Mouse (Mus musculus) testis, postnatal 14 days (tissue): ENCODE measurements at regions not wholly inside any gene's neighbourhood (a gene's known extent, or its start where the extent isn't known, plus 50 kb on each side); places are given as distances from the start of the nearest gene placed in this dataset.

ENCODE experiments used
- DNase-seq: peaks from one replicate; pipeline ENCODE4 v3.0.0; 2021; ENCODE audit warnings: low spot score

- DNase-seq: no peak
These were observed 189.5 kb upstream of the Rybp start for GRCm38 (mm10) chr6:100476550-100477366.

- no peak for DNase-seq
These were observed 188.2 kb upstream of the Rybp start for GRCm38 (mm10) chr6:100475341-100475955.

- DNase-seq: no peak
These were observed 187.0 kb upstream of the Rybp start for GRCm38 (mm10) chr6:100474326-100474725.

GRCm38 (mm10) chr6:100470071-100470470 is 182.8 kb upstream of the Rybp start:
- DNase-seq: no peak

- no peak for DNase-seq
These were observed 175.5 kb upstream of the Rybp start for GRCm38 (mm10) chr6:100462757-100463156.

- no peak for DNase-seq
These were observed 166.1 kb upstream of the Rybp start for GRCm38 (mm10) chr6:100453401-100453800.

- DNase-seq: no peak
These were observed 165.1 kb upstream of the Rybp start for GRCm38 (mm10) chr6:100452097-100453002.

GRCm38 (mm10) chr6:100450108-100450507 is 162.8 kb upstream of the Rybp start:
- no peak for DNase-seq

- DNase-seq: no peak
These were observed 161.8 kb upstream of the Rybp start for GRCm38 (mm10) chr6:100449087-100449486.

- DNase-seq: no peak
These were observed 159.9 kb upstream of the Rybp start for GRCm38 (mm10) chr6:100447211-100447610.

- no peak for DNase-seq
These were observed 159.5 kb upstream of the Rybp start for GRCm38 (mm10) chr6:100446804-100447203.

- no peak for DNase-seq
These were observed 151.9 kb upstream of the Rybp start for GRCm38 (mm10) chr6:100439071-100439737.

GRCm38 (mm10) chr6:100438511-100438991 is 151.3 kb upstream of the Rybp start:
- DNase-seq: no peak

GRCm38 (mm10) chr6:100437980-100438379 is 150.7 kb upstream of the Rybp start:
- DNase-seq: peak; percentile 14

- DNase-seq: no peak
These were observed 149.2 kb upstream of the Rybp start for GRCm38 (mm10) chr6:100436507-100436906.

GRCm38 (mm10) chr6:100435222-100435621 is 147.9 kb upstream of the Rybp start:
- DNase-seq: no peak

- no peak for DNase-seq
These were observed 146.2 kb upstream of the Rybp start for GRCm38 (mm10) chr6:100433534-100433867.

GRCm38 (mm10) chr6:100432688-100433533 is 145.6 kb upstream of the Rybp start:
- no peak for DNase-seq

- no peak for DNase-seq
These were observed 143.0 kb upstream of the Rybp start for GRCm38 (mm10) chr6:100430286-100430685.

GRCm38 (mm10) chr6:100429511-100429910 is 142.2 kb upstream of the Rybp start:
- DNase-seq: no peak

- DNase-seq: no peak
These were observed 141.5 kb upstream of the Rybp start for GRCm38 (mm10) chr6:100428759-100429158.
